In the genomic region with DNA sequence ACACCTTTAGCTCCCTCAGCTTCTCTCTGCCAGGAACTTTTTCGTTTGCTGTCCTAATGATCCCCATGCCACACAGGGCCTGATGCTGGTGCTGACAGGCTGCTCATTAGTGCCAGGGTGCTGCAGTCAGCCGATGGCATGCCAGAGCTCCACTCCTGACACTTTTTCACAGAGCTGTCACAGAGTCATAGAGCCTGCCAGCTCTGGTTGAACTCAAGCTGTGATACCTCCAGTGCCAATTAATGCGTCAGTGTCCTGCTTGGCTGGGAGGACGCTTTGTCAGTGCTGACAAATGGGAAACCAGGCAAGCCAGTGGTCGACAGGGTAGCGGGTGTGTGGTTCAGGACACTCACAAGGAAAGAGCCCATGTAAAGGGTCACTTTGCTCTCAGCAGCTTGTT, we compare ENCODE assay signal across 11 mouse cellular contexts.
DNase-seq lines count a peak whose midpoint lies in the region; ATAC-seq lines count a peak whose summit lies in the region.
"Had no signal": no experiment of that assay in that cellular context is flagged by ENCODE, and none has a peak within 500 bp of the region (broad histone marks: within the 10 kb centered on the region; RNA-seq: fewer than 3 reads in every experiment).

No protein-coding gene starts in this region.

- DNase-seq in frontal cortex, adult 2 months (ENCODE audit: extremely low spot score in 1 of 2, low spot score in 1 of 2), result no peak
- DNase-seq in right cerebral cortex, adult 18-20 months, result peak; percentile 20
- no peak for DNase-seq in right cerebral cortex, adult 2 months (ENCODE audit: low spot score in 2 of 2)
- DNase-seq in heart, postnatal 10 days, result peak; percentile 59 to 66
- DNase-seq in kidney, postnatal 36 days, result no peak
- DNase-seq in MN1 (ENCODE audit: low spot score), result no peak
- no peak for DNase-seq in adrenal gland, adult 18-20 months (ENCODE audit: low spot score in 2 of 2)
- DNase-seq: adrenal gland, adult 8-10 months; thymus, adult 18-20 months had no signal

- ATAC-seq in frontal cortex, adult (ENCODE audit: low TSS enrichment), result peak; percentile 15; the same call in 1 of the 2 replicates
- ATAC-seq: intestine, postnatal 0 days had no signal

- intact Hi-C loops in heart, postnatal 10 days (cut with DNase I), result no loop called here

Comparison
In these comparisons a context has a peak if more than half of its experiments do, and no peak if none do; other contexts are left out.
1. DNase-seq: peak in right cerebral cortex, adult 18-20 months (single experiment) and heart, postnatal 10 days (2 of 2); none in frontal cortex, adult 2 months (0 of 2), right cerebral cortex, adult 2 months (0 of 2), kidney, postnatal 36 days (0 of 2), MN1 (single experiment) and adrenal gland, adult 18-20 months (0 of 2).